ENCODE assay signal across 10 mouse cellular contexts in genomic region chr9:58656396-58656795, GRCm38 (mm10).
DNase-seq lines count a peak whose midpoint lies in the region; ATAC-seq and TF ChIP-seq lines count a peak whose summit lies in the region.
"Had no signal": no experiment of that assay in that cellular context is flagged by ENCODE, and none has a peak within 500 bp of the region (broad histone marks: within the 10 kb centered on the region; RNA-seq: fewer than 3 reads in every experiment).

No protein-coding gene starts in this region.

- TF ChIP-seq POLR2A in heart, adult 2 months (IDR thresholded peaks at IDR 0.05; ENCODE audit: insufficient read depth, low read depth, low read length): no peak

- WGBS in heart, adult 2 months: 66% methylated on average over 2 of the region's 2 CpGs
- 66% methylated on average over 2 of the region's 2 CpGs for WGBS in liver, postnatal 0 days (ENCODE audit: insufficient replicate concordance)
- WGBS in forebrain, embryonic 15.5 days: 55% methylated on average over 2 of the region's 2 CpGs

- no peak overlapping the region for H3K9ac ChIP-seq in heart, adult 2 months (ENCODE audit: low read depth, low read length)
- H3K9ac ChIP-seq in liver, postnatal 0 days (replicated peaks): peak overlapping the region; percentile 51; the same call in 1 of the 2 replicates
- no peak overlapping the region for H3K9ac ChIP-seq in forebrain, embryonic 15.5 days (replicated peaks)
- H3K9ac ChIP-seq: midbrain, embryonic 12.5 days; stomach, embryonic 15.5 days had no signal

- no peaks in the 10 kb centered on the region for H3K79me2 ChIP-seq in heart, adult 2 months (replicated peaks; ENCODE audit: control insufficient read depth, insufficient read depth, low read length)

- DNase-seq in heart, adult 2 months: no peak
- DNase-seq in heart, adult 8-10 months (ENCODE audit: low spot score): no peak
- DNase-seq in B cell, adult 2 months: peak; percentile 27 to 42
- DNase-seq in adipocyte (ENCODE audit: low spot score): peak; percentile 61
- DNase-seq in liver, postnatal 0 days: peak; percentile 72
- no peak for DNase-seq in urinary bladder, postnatal 25 days (ENCODE audit: low spot score)
- no peak for DNase-seq in cerebellum, adult 11-12 months

- peak; percentile 50 for TF ChIP-seq CTCF in heart, adult 2 months (IDR thresholded peaks at IDR 0.05)
- peak; percentile 76 for TF ChIP-seq CTCF in liver, postnatal 0 days (IDR thresholded peaks at IDR 0.05; ENCODE audit: low read depth)

- no peak overlapping the region for H3K27ac ChIP-seq in heart, adult 2 months
- H3K27ac ChIP-seq in liver, postnatal 0 days (ENCODE audit: low read depth): peak overlapping the region; percentile 86
- no peak overlapping the region for H3K27ac ChIP-seq in forebrain, embryonic 15.5 days (replicated peaks)
- H3K27ac ChIP-seq: midbrain, embryonic 12.5 days; stomach, embryonic 15.5 days had no signal

- intact Hi-C loops in heart, adult 2 months (cut with DNase I): no loop called here

- no peaks in the 10 kb centered on the region for H3K27me3 ChIP-seq in heart, adult 2 months (ENCODE audit: control insufficient read depth, insufficient read depth, low read length)
- no peaks in the 10 kb centered on the region for H3K27me3 ChIP-seq in liver, postnatal 0 days (ENCODE audit: insufficient read depth, low read length)
- H3K27me3 ChIP-seq in forebrain, embryonic 15.5 days: no peaks in the 10 kb centered on the region
- H3K27me3 ChIP-seq: midbrain, embryonic 12.5 days; stomach, embryonic 15.5 days had no signal

- no peaks in the 10 kb centered on the region for H3K9me3 ChIP-seq in liver, postnatal 0 days (ENCODE audit: low read length)
- no peaks in the 10 kb centered on the region for H3K9me3 ChIP-seq in forebrain, embryonic 15.5 days
- H3K9me3 ChIP-seq: midbrain, embryonic 12.5 days; stomach, embryonic 15.5 days had no signal

- ATAC-seq in liver, postnatal 0 days: peak; percentile 22; the same call in 1 of the 2 replicates
- ATAC-seq in forebrain, embryonic 15.5 days (replicated peaks): no peak

- no peak overlapping the region for H3K4me3 ChIP-seq in heart, adult 2 months
- peak overlapping the region; percentile 31 for H3K4me3 ChIP-seq in liver, postnatal 0 days (ENCODE audit: low read depth, low read length)
- no peak overlapping the region for H3K4me3 ChIP-seq in forebrain, embryonic 15.5 days
- H3K4me3 ChIP-seq: midbrain, embryonic 12.5 days; stomach, embryonic 15.5 days had no signal

- no peak for TF ChIP-seq EP300 in heart, adult 2 months (IDR thresholded peaks at IDR 0.05; ENCODE audit: insufficient read depth, low read depth, low read length)
- TF ChIP-seq EP300 in liver, postnatal 0 days (IDR thresholded peaks at IDR 0.05; ENCODE audit: low read depth): peak; percentile 24; the same call in 1 of the 2 replicates

- H3K36me3 ChIP-seq in heart, adult 2 months (ENCODE audit: control insufficient read depth, insufficient read depth, low read length): peaks cover 2% of the 10 kb centered on the region; the same call in 1 of the 2 replicates
- peaks cover 33% of the 10 kb centered on the region for H3K36me3 ChIP-seq in liver, postnatal 0 days (replicated peaks; ENCODE audit: insufficient read depth, low read length)
- no peaks in the 10 kb centered on the region for H3K36me3 ChIP-seq in forebrain, embryonic 15.5 days

- H3K4me2 ChIP-seq in liver, postnatal 0 days (ENCODE audit: low read depth, low read length): peak overlapping the region; percentile 54
- H3K4me2 ChIP-seq in forebrain, embryonic 15.5 days (replicated peaks): no peak overlapping the region
- H3K4me2 ChIP-seq: midbrain, embryonic 12.5 days; stomach, embryonic 15.5 days had no signal

- H3K4me1 ChIP-seq in heart, adult 2 months (ENCODE audit: control insufficient read depth, insufficient read depth, low read length): peaks cover 2% of the 10 kb centered on the region
- peaks cover 32% of the 10 kb centered on the region for H3K4me1 ChIP-seq in liver, postnatal 0 days (ENCODE audit: insufficient read depth)
- no peaks in the 10 kb centered on the region for H3K4me1 ChIP-seq in forebrain, embryonic 15.5 days
- H3K4me1 ChIP-seq: midbrain, embryonic 12.5 days; stomach, embryonic 15.5 days had no signal

Comparison
In these comparisons a context has a peak if more than half of its experiments do, and no peak if none do; other contexts are left out.
1. DNase-seq: peak in B cell, adult 2 months (2 of 2), adipocyte (single experiment) and liver, postnatal 0 days (single experiment); none in heart, adult 2 months (0 of 2), heart, adult 8-10 months (single experiment), urinary bladder, postnatal 25 days (single experiment) and cerebellum, adult 11-12 months (single experiment).